Mouse (Mus musculus): ENCODE results near the gene Eid2.
A peak's percentile ranks its signal among the peaks of the same experiment; 100 is the strongest.
"Not testable (repeated sequence)": the region's sequence is repeated elsewhere in the genome, so short reads cannot be mapped to it uniquely, and the experiment has no call there.

Gene Eid2

GRCm38 (mm10) chr7:28267129-28268041 lies at the start of gene Eid2:
TSS of gene Eid2 (plus strand) at chr7:28267881.
- DNase-seq = peak; percentile 73

GRCm38 (mm10) chr7:28218951-28219740 lies 48.5 kb upstream of the Eid2 start:
- peak; percentile 75 for DNase-seq

- not testable (repeated sequence) for DNase-seq
These were observed 40.8 kb upstream of the Eid2 start for GRCm38 (mm10) chr7:28226836-28227235.

DNA sequence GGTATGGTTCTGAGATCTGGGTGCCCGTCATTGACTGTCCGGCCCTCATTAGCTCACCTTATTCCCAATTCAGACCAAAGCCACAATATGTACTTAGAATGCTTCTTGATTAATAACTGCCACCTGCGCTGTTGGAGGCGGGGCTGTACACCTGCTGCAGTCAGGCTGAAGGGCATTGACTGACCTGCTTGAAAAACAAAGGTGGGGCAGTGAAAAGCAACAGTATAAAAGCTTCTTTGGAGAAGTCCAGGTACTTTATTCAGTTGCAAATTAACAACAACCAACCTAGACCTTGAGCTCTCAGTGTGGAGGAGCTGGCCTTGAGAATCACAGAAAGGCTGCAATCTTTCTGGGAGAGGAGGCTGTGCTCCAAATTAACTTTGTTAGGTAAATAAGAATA lies 40.3 kb upstream of the Eid2 start:
- not testable (repeated sequence) for DNase-seq

GRCm38 (mm10) chr7:28243943-28244342 lies 23.7 kb upstream of the Eid2 start:
- DNase-seq = not testable (repeated sequence)

GRCm38 (mm10) chr7:28248957-28249356 lies 18.7 kb upstream of the Eid2 start:
- no peak for DNase-seq

- DNase-seq = no peak
These were observed 15.7 kb upstream of the Eid2 start for GRCm38 (mm10) chr7:28251976-28252375.

DNA sequence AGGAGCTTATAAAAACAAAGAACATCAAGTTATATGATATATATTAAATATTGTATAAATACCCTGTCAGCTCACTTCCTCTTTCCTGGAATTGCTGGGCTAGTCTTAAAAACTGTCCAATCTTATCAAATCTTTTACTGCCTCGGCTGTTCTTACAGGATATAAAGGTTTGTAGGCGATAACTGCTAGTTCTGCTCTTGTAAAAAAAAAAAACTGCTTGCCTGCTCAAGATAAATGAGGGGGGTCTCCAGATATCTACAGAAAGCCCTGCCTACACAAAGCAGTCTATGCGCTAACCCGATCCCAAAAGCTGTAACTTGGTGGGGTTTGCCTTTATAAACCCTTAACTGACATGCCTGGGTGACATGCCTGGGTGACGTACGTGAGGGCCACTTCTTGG lies 13.1 kb upstream of the Eid2 start:
- DNase-seq = no peak

DNA sequence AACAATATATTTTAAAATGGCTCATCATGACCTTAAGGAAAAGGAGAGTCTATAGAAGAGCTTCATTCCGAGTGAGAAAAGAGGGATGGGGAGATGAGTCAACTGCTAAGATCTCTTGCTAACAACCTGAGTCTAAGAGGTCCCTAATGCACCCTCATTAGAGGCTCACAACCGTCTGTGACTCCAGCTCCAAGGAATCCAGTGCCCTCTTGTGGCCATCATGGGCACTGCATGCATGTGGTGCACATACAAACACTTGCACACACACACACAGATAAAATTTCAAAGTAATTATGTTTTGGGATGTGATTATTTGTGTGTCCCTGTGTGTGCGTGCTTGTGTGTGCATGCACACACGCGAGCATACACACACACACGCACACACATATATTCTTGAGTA lies 12.2 kb upstream of the Eid2 start:
- no peak for DNase-seq

- DNase-seq = no peak
These were observed 4.8 kb upstream of the Eid2 start for GRCm38 (mm10) chr7:28262861-28263260.

DNA sequence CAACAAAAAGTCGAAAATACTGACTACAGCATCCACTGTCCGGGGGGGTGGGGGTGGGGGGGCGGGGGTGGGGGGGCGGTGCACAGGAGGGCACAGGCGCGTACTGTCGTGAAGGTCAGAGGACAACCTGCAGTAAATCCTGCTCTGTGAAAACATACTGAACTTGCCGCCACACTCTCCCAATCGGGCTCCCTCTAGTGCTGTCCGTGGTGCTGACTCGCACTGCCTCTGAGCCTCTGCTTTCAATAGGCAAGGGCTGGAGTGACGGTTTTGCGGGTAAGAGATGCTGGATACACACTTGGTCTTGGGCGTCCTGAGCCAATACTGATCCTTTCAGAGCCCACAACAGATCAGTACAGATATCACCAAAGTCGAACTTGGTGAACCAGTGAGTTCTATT lies 3.9 kb upstream of the Eid2 start:
- DNase-seq = peak; percentile 69

DNA sequence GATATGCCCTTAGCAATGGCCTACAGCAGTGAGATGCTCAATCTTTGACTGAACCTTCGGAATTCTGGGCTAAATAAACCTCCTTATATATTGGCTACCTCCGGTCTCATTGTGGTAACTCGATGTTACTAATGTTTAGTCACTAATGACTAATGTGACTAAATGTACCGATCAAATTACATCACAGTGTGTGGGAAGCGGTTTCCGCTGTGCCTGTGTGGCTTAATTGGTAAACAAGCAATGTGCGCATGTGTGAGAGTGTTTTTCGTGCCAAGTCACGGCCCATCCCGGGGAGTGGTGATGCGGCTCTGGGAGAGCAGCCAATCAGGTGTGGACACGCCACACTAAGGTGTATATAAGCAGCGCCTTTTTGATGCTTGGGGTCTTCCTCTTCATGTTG lies 2.3 kb upstream of the Eid2 start:
- DNase-seq = no peak

- peak; percentile 66 for DNase-seq
These were observed 406 bp downstream of the Eid2 start for GRCm38 (mm10) chr7:28268042-28268531.

- DNase-seq = no peak
These were observed 895 bp downstream of the Eid2 start for GRCm38 (mm10) chr7:28268576-28268975.

DNA sequence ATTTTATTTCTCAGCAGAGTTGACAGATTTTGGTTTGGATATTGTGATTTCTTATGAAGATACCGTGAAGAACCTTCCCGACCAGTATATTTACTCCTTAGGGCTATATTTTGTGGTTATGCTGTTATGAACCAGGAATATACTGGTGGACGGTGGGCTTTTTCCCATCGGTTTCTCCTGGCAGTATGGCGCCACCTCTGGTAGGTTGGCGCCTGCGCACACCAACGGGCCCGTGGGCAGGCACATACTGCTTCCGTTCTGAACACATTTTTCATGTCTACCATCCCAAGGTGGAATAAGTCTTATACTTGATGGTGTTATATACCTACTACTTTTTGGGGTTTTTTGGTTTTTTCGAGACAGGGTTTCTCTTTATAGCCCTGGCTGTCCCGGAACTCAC lies 1.7 kb downstream of the Eid2 start:
- no peak for DNase-seq

- no peak for DNase-seq
These were observed 4.1 kb downstream of the Eid2 start for GRCm38 (mm10) chr7:28271761-28272160.

- DNase-seq = no peak
These were observed 9.5 kb downstream of the Eid2 start for GRCm38 (mm10) chr7:28277237-28277614.

DNA sequence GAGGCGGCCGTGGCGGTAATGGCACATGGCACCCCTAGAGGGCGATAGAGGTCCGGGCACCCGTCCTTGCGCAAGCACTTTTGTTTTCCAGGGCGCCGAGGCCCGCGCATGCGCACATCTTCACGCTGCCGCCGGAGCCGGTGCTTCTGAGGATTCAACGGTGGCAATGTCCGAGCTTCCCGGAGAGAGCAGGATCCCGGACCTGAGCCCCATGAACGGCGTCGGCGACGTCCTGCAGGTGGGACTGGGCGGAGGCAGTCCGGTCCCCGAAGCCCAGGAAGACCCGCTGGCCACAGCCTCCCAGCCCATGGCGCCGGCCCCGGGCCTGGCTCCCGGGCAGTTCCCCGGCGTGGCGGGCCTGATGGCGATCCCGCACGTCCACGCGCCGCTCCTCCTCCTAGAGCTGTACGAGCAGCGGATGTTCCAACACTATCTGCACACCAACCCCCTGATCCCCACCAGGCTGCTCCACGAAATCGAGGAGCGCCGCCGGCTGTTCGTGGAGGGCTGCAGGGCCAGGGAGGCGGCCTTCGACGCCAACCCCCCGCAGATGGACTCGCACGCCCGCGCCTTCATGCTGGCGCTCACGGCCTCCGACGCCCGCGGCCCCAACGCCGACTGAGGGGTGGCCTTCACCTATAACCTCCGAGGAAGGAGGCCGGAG lies 10.1 kb downstream of the Eid2 start, which contains the start of gene Eid2b:
Gene Eid2b, plus strand, starts transcription at position 125 of the 664 bp plus-strand sequence.
- DNase-seq = peak; percentile 96

DNA sequence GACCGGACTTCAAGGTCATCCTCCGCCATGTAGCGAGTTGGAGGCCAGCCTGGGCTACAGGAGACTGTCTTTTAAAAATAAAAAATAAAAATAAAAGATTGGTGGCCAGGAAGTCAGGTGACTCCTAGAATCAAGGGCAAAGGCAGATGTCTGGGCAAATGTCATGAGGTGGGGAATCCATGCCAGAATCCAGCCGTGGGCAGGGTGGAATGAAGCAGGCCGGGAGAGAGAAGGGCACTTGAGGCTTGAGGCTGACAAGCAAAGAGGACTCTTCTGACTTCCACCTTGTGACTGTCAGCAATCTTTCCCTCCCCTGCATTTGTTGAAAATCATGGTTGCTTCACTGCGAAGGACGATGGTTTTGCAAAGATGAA lies 10.6 kb downstream of the Eid2 start:
- DNase-seq = no peak

DNA sequence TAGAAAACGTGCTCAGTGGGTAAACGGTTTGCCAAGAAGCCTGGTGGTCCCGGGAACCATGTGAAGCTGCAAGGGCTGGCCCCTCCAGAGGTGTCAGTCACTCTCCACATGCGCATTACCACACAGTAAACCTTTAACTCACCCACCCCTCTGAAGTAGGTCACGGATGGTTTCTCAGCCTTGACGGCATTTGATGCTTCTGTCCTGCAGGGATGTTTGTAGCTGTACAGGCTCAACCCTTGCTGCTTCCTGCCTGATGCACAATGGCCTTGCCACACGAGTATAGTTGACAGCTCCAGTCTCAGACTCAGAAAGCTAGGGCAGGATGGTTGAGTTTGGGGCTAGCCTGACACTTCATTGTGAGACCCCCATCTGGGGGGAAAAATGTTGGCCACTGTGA lies 12.9 kb downstream of the Eid2 start:
- no peak for DNase-seq

GRCm38 (mm10) chr7:28290165-28290564 lies 22.5 kb downstream of the Eid2 start:
- DNase-seq = no peak

- DNase-seq = no peak
These were observed 23.2 kb downstream of the Eid2 start, which contains the start of gene Selenov for GRCm38 (mm10) chr7:28290638-28291590. TSS of gene Selenov (minus strand) at chr7:28291186.
